Mouse (Mus musculus): ENCODE measurements around the gene Dph2. TPM values are rescaled to one million over a fixed set of nuclear protein-coding genes. Genes with fewer than 3 reads are reported as not detected.

Dph2 gene
- total and polyA plus RNA-seq, 3 experiments = 25.2 to 27.2 TPM; not detected in 1

- peaks cover 0 to 3% of the 10 kb centered on the region in 2 experiments; a peak in 3 of 4 replicates for H3K36me3 ChIP-seq (ENCODE audit: control insufficient read depth in 1 of 2, insufficient read depth in 2 of 2, low read length in 2 of 2)
- no peak overlapping the region for H3K27ac ChIP-seq (ENCODE audit: control insufficient read depth, low read depth, low read length)
- no peak overlapping the region for H3K4me3 ChIP-seq (ENCODE audit: control insufficient read depth in 1 of 2, insufficient read depth in 1 of 2, low read depth in 2 of 2, low read length in 2 of 2)
- H3K4me1 ChIP-seq (ENCODE audit: control insufficient read depth in 1 of 2, insufficient read depth in 2 of 2, low read length in 2 of 2) = peaks cover 0 to 15% of the 10 kb centered on the region in 2 experiments; a peak in 3 of 4 replicates
- H3K9ac ChIP-seq (ENCODE audit: control insufficient read depth, low read depth, low read length, poor library complexity, severe bottlenecking) = no peak overlapping the region
- H3K9me3 ChIP-seq (replicated peaks; ENCODE audit: insufficient read depth, low read length) = no peaks in the 10 kb centered on the region
- TF ChIP-seq ZC3H11A (IDR thresholded peaks at IDR 0.05; ENCODE audit: low read depth, low read length) = no peak
- no peak for TF ChIP-seq ZNF384 (IDR thresholded peaks at IDR 0.05; ENCODE audit: low read depth, low read length)
- no peak for TF ChIP-seq GABPA (IDR thresholded peaks at IDR 0.05; ENCODE audit: low read depth, low read length)
- no peak for TF ChIP-seq NELFE (IDR thresholded peaks at IDR 0.05; ENCODE audit: low read depth, low read length)
- peaks cover 25% of the 10 kb centered on the region for H3K79me2 ChIP-seq (ENCODE audit: control insufficient read depth, insufficient read depth, low read length, poor library complexity)
- H3K27me3 ChIP-seq (ENCODE audit: control insufficient read depth in 1 of 2, insufficient read depth in 2 of 2, low read length in 2 of 2) = no peaks in the 10 kb centered on the region
- DNase-seq (ENCODE audit: low read depth, low spot score) = no peak
Observed at GRCm38 (mm10) chr4:117890031-117890430, 1.8 kb downstream of the Dph2 start.

- H3K9me3 ChIP-seq (replicated peaks; ENCODE audit: insufficient read depth, low read length) = no peaks in the 10 kb centered on the region
- H3K9ac ChIP-seq (ENCODE audit: control insufficient read depth, low read depth, low read length, poor library complexity, severe bottlenecking) = no peak overlapping the region
- H3K36me3 ChIP-seq (ENCODE audit: control insufficient read depth in 1 of 2, insufficient read depth in 2 of 2, low read length in 2 of 2) = peaks cover 0 to 3% of the 10 kb centered on the region in 2 experiments; a peak in 3 of 4 replicates
- no peak overlapping the region for H3K27ac ChIP-seq (ENCODE audit: control insufficient read depth, low read depth, low read length)
- TF ChIP-seq CHD2 (IDR thresholded peaks at IDR 0.05; ENCODE audit: low read length) (no peak), NELFE (IDR thresholded peaks at IDR 0.05; ENCODE audit: low read depth, low read length) (no peak), E2F4 (IDR thresholded peaks at IDR 0.05; ENCODE audit: borderline replicate concordance, low read depth, low read length) (no peak), NRF1 (IDR thresholded peaks at IDR 0.05; ENCODE audit: insufficient read depth, low read depth, low read length, poor library complexity, severe bottlenecking) (no peak), CTCF (IDR thresholded peaks at IDR 0.05 in 2 of 3, conservative IDR thresholded peaks at IDR 0.05 in 1 of 3; ENCODE audit: control insufficient read depth in 1 of 3, insufficient read depth in 1 of 3, low read depth in 2 of 3, low read length in 3 of 3, poor library complexity in 1 of 3, severe bottlenecking in 1 of 3) (no peak), TAL1 (IDR thresholded peaks at IDR 0.05; ENCODE audit: low read length) (no peak), ZKSCAN1 (IDR thresholded peaks at IDR 0.05; ENCODE audit: low read depth, low read length) (no peak), MYC (IDR thresholded peaks at IDR 0.05; ENCODE audit: low read depth, low read length) (no peak), ZC3H11A (IDR thresholded peaks at IDR 0.05; ENCODE audit: low read depth, low read length) (no peak), MXI1 (IDR thresholded peaks at IDR 0.05; ENCODE audit: low read depth, low read length) (no peak), TCF12 (IDR thresholded peaks at IDR 0.05; ENCODE audit: low read depth, low read length) (no peak), RAD21 (IDR thresholded peaks at IDR 0.05; ENCODE audit: low read depth, low read length) (no peak), BHLHE40 (IDR thresholded peaks at IDR 0.05; ENCODE audit: borderline replicate concordance, low read depth, low read length) (no peak), POLR2AphosphoS2 (IDR thresholded peaks at IDR 0.05; ENCODE audit: low read length) (no peak), POLR2A (IDR thresholded peaks at IDR 0.05; ENCODE audit: control insufficient read depth in 1 of 2, insufficient read depth in 1 of 2, low read depth in 1 of 2, low read length in 2 of 2, poor library complexity in 1 of 2) (no peak), KAT2A (conservative IDR thresholded peaks at IDR 0.05; ENCODE audit: low read depth, low read length) (no peak)
- peaks cover 0 to 15% of the 10 kb centered on the region in 2 experiments; a peak in 3 of 4 replicates for H3K4me1 ChIP-seq (ENCODE audit: control insufficient read depth in 1 of 2, insufficient read depth in 2 of 2, low read length in 2 of 2)
- no peak for DNase-seq (ENCODE audit: low read depth, low spot score)
- H3K79me2 ChIP-seq (ENCODE audit: control insufficient read depth, insufficient read depth, low read length, poor library complexity) = peaks cover 25% of the 10 kb centered on the region
- H3K27me3 ChIP-seq (ENCODE audit: control insufficient read depth in 1 of 2, insufficient read depth in 2 of 2, low read length in 2 of 2) = no peaks in the 10 kb centered on the region
- no peak overlapping the region for H3K4me3 ChIP-seq (ENCODE audit: control insufficient read depth in 1 of 2, insufficient read depth in 1 of 2, low read depth in 2 of 2, low read length in 2 of 2)
Observed at GRCm38 (mm10) chr4:117889471-117889870, 2.4 kb downstream of the Dph2 start.
